Mouse (Mus musculus) adrenal gland, postnatal 36 days (tissue): ENCODE data around the gene Mrps24. TPM values are rescaled to one million over a fixed set of nuclear protein-coding genes. Genes with fewer than 3 reads are reported as not detected.

Source experiments
- DNase-seq, 2 experiments: peaks; one replicate each; pipeline ENCODE4 v3.0.0; 2021; ENCODE audit warnings: mixed read lengths in 1 of 2
- long read RNA-seq, 2 experiments: library from polyadenylated mRNA; stranded (forward); transcript quantifications; one replicate each; pipeline ENCODE4 v2.0.0; 2021; ENCODE audit warnings: borderline sequencing depth in 2 of 2
- total RNA-seq, 2 experiments: library from RNA; stranded (reverse); gene quantifications; 2 replicates each; pipeline ENCODE4 v1.2.3; 2021

Gene Mrps24
- 100 to 1,000 TPM; 117 to 202 TPM for total RNA-seq
- long read RNA-seq, experiment 1, transcript Mrps24-201 (3 exons, 700 nt): minor isoform, 15 of 361 reads
- long read RNA-seq, experiment 1, transcript Mrps24-205 (4 exons, 995 nt): major isoform, 324 of 361 reads
- long read RNA-seq, experiment 1, transcript Mrps24-203 (3 exons, 503 nt): minor isoform, 7 of 361 reads
- long read RNA-seq, experiment 1, partial matches to known transcripts: 0 of 361 reads
- long read RNA-seq, experiment 1, other reads (novel, unspliced or antisense): 12 of 361 reads
- long read RNA-seq, experiment 2, transcript Mrps24-203 (3 exons, 503 nt): minor isoform, 6 of 103 reads
- long read RNA-seq, experiment 2, transcript Mrps24-205 (4 exons, 995 nt): major isoform, 83 of 103 reads
- long read RNA-seq, experiment 2, transcript Mrps24-201 (3 exons, 700 nt): minor isoform, 8 of 103 reads
- long read RNA-seq, experiment 2, partial matches to known transcripts: 0 of 103 reads
- long read RNA-seq, experiment 2, other reads (novel, unspliced or antisense): 6 of 103 reads

- DNase-seq: no peak
Observed at GRCm38 (mm10) chr11:5715630-5716105, at the start of gene Mrps24. Mrps24 (minus strand) TSS chr11:5715680.

- no peak for DNase-seq
Observed at GRCm38 (mm10) chr11:5762633-5762982, 47.1 kb upstream of the Mrps24 start.

GRCm38 (mm10) chr11:5761820-5762632 lies 46.5 kb upstream of the Mrps24 start, which contains the start of gene Urgcp:
Urgcp (minus strand) TSS chr11:5762376.
- peak; percentile 96 for DNase-seq

GRCm38 (mm10) chr11:5753755-5754154 lies 38.3 kb upstream of the Mrps24 start:
- no peak for DNase-seq

- DNase-seq: no peak
Observed at GRCm38 (mm10) chr11:5744951-5745350, 29.5 kb upstream of the Mrps24 start.

- DNase-seq: peak; percentile 39 to 43
Observed at GRCm38 (mm10) chr11:5742106-5742505, 26.6 kb upstream of the Mrps24 start.

GRCm38 (mm10) chr11:5740965-5741627 lies 25.6 kb upstream of the Mrps24 start:
- DNase-seq: peak; percentile 88 to 94

GRCm38 (mm10) chr11:5740599-5740964 lies 25.1 kb upstream of the Mrps24 start:
- peak in 1 of 2 experiments; percentile 28 for DNase-seq

- peak; percentile 21 to 34 for DNase-seq
Observed at GRCm38 (mm10) chr11:5739846-5740245, 24.4 kb upstream of the Mrps24 start.

- no peak for DNase-seq
Observed at GRCm38 (mm10) chr11:5738888-5739632, 23.6 kb upstream of the Mrps24 start.

- DNase-seq: peak; percentile 61 to 64
Observed at GRCm38 (mm10) chr11:5737137-5737536, 21.7 kb upstream of the Mrps24 start.

GRCm38 (mm10) chr11:5734323-5734722 lies 18.8 kb upstream of the Mrps24 start:
- no peak for DNase-seq

- no peak for DNase-seq
Observed at GRCm38 (mm10) chr11:5732401-5732800, 16.9 kb upstream of the Mrps24 start.

- no peak for DNase-seq
Observed at GRCm38 (mm10) chr11:5729582-5729981, 14.1 kb upstream of the Mrps24 start.

GRCm38 (mm10) chr11:5718611-5719354 lies 3.3 kb upstream of the Mrps24 start:
- no peak for DNase-seq

GRCm38 (mm10) chr11:5716938-5717705 lies 1.6 kb upstream of the Mrps24 start:
- DNase-seq: peak in 1 of 2 experiments; percentile 30

- no peak for DNase-seq
Observed at GRCm38 (mm10) chr11:5716246-5716645, 766 bp upstream of the Mrps24 start.

- no peak for DNase-seq
Observed at GRCm38 (mm10) chr11:5715179-5715578, 301 bp downstream of the Mrps24 start.

GRCm38 (mm10) chr11:5707530-5708353 lies 7.7 kb downstream of the Mrps24 start:
- peak; percentile 93 to 98 for DNase-seq
